Mouse (Mus musculus): Measurements from ENCODE around the gene Ap2m1. TPM values are rescaled to one million over a fixed set of nuclear protein-coding genes. Genes with fewer than 3 reads are reported as not detected.
A peak's percentile ranks its signal among the peaks of the same experiment; 100 is the strongest.

Ap2m1 gene
- polyA plus RNA-seq, 1 experiment = 1,383 TPM

GRCm38 (mm10) chr16:20540438-20540837 is 5.2 kb downstream of the Ap2m1 start:
- H3K4me1 ChIP-seq (ENCODE audit: control insufficient read depth, insufficient read depth, low read length) = peaks cover 7% of the 10 kb centered on the region
- H3K27ac ChIP-seq (ENCODE audit: insufficient read depth, low read length) = no peak overlapping the region
- H3K4me3 ChIP-seq (ENCODE audit: insufficient read depth, low read length) = no peak overlapping the region
- no peak for TF ChIP-seq POLR2A (IDR thresholded peaks at IDR 0.05; ENCODE audit: extremely low read depth, insufficient read depth, low read length)
- no peak for TF ChIP-seq CTCF (IDR thresholded peaks at IDR 0.05; ENCODE audit: extremely low read depth, insufficient read depth, low read length)

- Histone ChIP-seq H3K4me1 (ENCODE audit: control insufficient read depth, insufficient read depth, low read length) (peaks cover 2% of the 10 kb centered on the region; the same call in 1 of the 2 replicates), H3K4me3 (ENCODE audit: insufficient read depth, low read length) (no peak overlapping the region), H3K27ac (ENCODE audit: insufficient read depth, low read length) (no peak overlapping the region)
- TF ChIP-seq CTCF (IDR thresholded peaks at IDR 0.05; ENCODE audit: extremely low read depth, insufficient read depth, low read length) (no peak), POLR2A (IDR thresholded peaks at IDR 0.05; ENCODE audit: extremely low read depth, insufficient read depth, low read length) (0 out of 2 replicates have a peak, but pooled peaks have one; percentile 14)
Observed at GRCm38 (mm10) chr16:20545696-20546095, 10.4 kb downstream of the Ap2m1 start.

- TF ChIP-seq CTCF (IDR thresholded peaks at IDR 0.05; ENCODE audit: extremely low read depth, insufficient read depth, low read length) (no peak), POLR2A (IDR thresholded peaks at IDR 0.05; ENCODE audit: extremely low read depth, insufficient read depth, low read length) (no peak)
- H3K4me1 ChIP-seq (ENCODE audit: control insufficient read depth, insufficient read depth, low read length) = peaks cover 2% of the 10 kb centered on the region; the same call in 1 of the 2 replicates
- H3K27ac ChIP-seq (ENCODE audit: insufficient read depth, low read length) = no peak overlapping the region
- no peak overlapping the region; the same call in 1 of the 2 replicates for H3K4me3 ChIP-seq (ENCODE audit: insufficient read depth, low read length)
Observed at GRCm38 (mm10) chr16:20547423-20547822, 12.1 kb downstream of the Ap2m1 start.

- TF ChIP-seq CTCF (IDR thresholded peaks at IDR 0.05; ENCODE audit: extremely low read depth, insufficient read depth, low read length) = no peak
- peak; percentile 92 for TF ChIP-seq POLR2A (IDR thresholded peaks at IDR 0.05; ENCODE audit: extremely low read depth, insufficient read depth, low read length)
- Histone ChIP-seq H3K27ac (ENCODE audit: insufficient read depth, low read length) (peak within 1 kb of the TSS; percentile 24), H3K4me3 (ENCODE audit: insufficient read depth, low read length) (peak within 1 kb of the TSS; percentile 82), H3K4me1 (ENCODE audit: control insufficient read depth, insufficient read depth, low read length) (peaks cover 2% of the 10 kb centered on the region; the same call in 1 of the 2 replicates)
Observed at GRCm38 (mm10) chr16:20548096-20548948, 13.0 kb downstream of the Ap2m1 start, which contains the start of gene Abcf3. Gene Abcf3, plus strand, starts transcription at chr16:20548577.

GRCm38 (mm10) chr16:20549161-20549560 is 13.9 kb downstream of the Ap2m1 start:
- H3K4me3 ChIP-seq (ENCODE audit: insufficient read depth, low read length) = peak overlapping the region; percentile 82
- TF ChIP-seq POLR2A (IDR thresholded peaks at IDR 0.05; ENCODE audit: extremely low read depth, insufficient read depth, low read length) = no peak
- no peak for TF ChIP-seq CTCF (IDR thresholded peaks at IDR 0.05; ENCODE audit: extremely low read depth, insufficient read depth, low read length)
- no peak overlapping the region for H3K27ac ChIP-seq (ENCODE audit: insufficient read depth, low read length)
- peaks cover 2% of the 10 kb centered on the region; the same call in 1 of the 2 replicates for H3K4me1 ChIP-seq (ENCODE audit: control insufficient read depth, insufficient read depth, low read length)

GRCm38 (mm10) chr16:20551691-20552090 is 16.4 kb downstream of the Ap2m1 start:
- no peak overlapping the region for H3K27ac ChIP-seq (ENCODE audit: insufficient read depth, low read length)
- TF ChIP-seq POLR2A (IDR thresholded peaks at IDR 0.05; ENCODE audit: extremely low read depth, insufficient read depth, low read length) (no peak), CTCF (IDR thresholded peaks at IDR 0.05; ENCODE audit: extremely low read depth, insufficient read depth, low read length) (no peak)
- H3K4me3 ChIP-seq (ENCODE audit: insufficient read depth, low read length) = no peak overlapping the region
- peaks cover 2% of the 10 kb centered on the region; the same call in 1 of the 2 replicates for H3K4me1 ChIP-seq (ENCODE audit: control insufficient read depth, insufficient read depth, low read length)

GRCm38 (mm10) chr16:20552594-20552993 is 17.3 kb downstream of the Ap2m1 start:
- Histone ChIP-seq H3K4me1 (ENCODE audit: control insufficient read depth, insufficient read depth, low read length) (peaks cover 2% of the 10 kb centered on the region; the same call in 1 of the 2 replicates), H3K27ac (ENCODE audit: insufficient read depth, low read length) (no peak overlapping the region), H3K4me3 (ENCODE audit: insufficient read depth, low read length) (no peak overlapping the region)
- no peak for TF ChIP-seq CTCF (IDR thresholded peaks at IDR 0.05; ENCODE audit: extremely low read depth, insufficient read depth, low read length)
- TF ChIP-seq POLR2A (IDR thresholded peaks at IDR 0.05; ENCODE audit: extremely low read depth, insufficient read depth, low read length) = no peak

GRCm38 (mm10) chr16:20555000-20555399 is 19.7 kb downstream of the Ap2m1 start:
- TF ChIP-seq POLR2A (IDR thresholded peaks at IDR 0.05; ENCODE audit: extremely low read depth, insufficient read depth, low read length) = no peak
- no peak for TF ChIP-seq CTCF (IDR thresholded peaks at IDR 0.05; ENCODE audit: extremely low read depth, insufficient read depth, low read length)
- Histone ChIP-seq H3K27ac (ENCODE audit: insufficient read depth, low read length) (no peak overlapping the region), H3K4me3 (ENCODE audit: insufficient read depth, low read length) (no peak overlapping the region)

GRCm38 (mm10) chr16:20557381-20557780 is 22.1 kb downstream of the Ap2m1 start:
- TF ChIP-seq CTCF (IDR thresholded peaks at IDR 0.05; ENCODE audit: extremely low read depth, insufficient read depth, low read length) = no peak
- TF ChIP-seq POLR2A (IDR thresholded peaks at IDR 0.05; ENCODE audit: extremely low read depth, insufficient read depth, low read length) = no peak

More at GRCm38 (mm10) chr16:20555000-20555399, 19.7 kb downstream of the Ap2m1 start:
- H3K4me1 ChIP-seq (ENCODE audit: control insufficient read depth, insufficient read depth, low read length) = no peaks in the 10 kb centered on the region

More at GRCm38 (mm10) chr16:20557381-20557780, 22.1 kb downstream of the Ap2m1 start:
- no peaks in the 10 kb centered on the region for H3K4me1 ChIP-seq (ENCODE audit: control insufficient read depth, insufficient read depth, low read length)
- H3K4me3 ChIP-seq (ENCODE audit: insufficient read depth, low read length) = no peak overlapping the region
- H3K27ac ChIP-seq (ENCODE audit: insufficient read depth, low read length) = no peak overlapping the region
